Mouse (Mus musculus): ENCODE results near the gene Axl.

The Axl gene

DNA sequence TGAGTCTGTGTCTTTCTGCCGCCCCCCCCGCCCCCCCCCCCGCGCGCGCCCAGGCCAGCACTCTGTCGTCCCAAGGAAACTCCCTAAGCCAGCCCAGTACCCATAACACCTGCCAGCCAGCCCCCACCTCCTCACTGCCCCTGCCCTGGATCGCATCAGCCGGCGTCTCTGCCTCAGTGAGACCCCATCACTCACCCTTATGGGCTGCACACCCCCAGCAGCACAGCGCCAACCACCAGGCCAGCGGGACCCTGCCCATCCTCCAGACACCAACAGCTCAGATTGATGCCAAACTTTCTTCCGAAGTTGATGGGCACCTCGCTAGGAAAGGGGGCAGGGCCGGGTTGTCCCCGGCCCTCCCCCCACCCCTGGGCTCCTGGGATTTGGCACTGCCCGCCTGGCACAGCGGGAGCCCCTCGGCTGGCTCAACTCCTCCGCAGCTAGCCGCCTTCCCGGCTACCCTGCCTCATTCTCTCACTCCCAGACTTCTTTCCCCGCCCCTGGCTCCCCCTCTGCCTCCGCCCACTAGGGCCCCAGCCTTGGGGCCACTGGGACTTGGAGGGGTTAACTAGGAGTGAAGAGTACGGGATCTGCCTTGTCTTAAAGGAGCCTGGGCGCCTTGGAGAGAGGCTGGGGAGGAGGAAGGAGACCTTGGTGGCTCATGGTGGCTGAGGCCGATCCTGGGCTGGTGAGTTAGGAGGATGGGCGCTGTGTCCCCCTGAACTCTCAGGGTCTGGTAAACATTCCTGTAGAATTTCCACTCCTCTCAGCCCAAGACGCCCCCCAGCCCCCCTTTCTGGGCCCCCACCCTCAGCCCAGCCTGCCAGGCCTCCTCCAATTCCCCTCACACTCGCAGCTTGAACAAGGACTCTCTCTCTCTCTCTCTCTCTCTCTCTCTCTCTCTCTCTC, at the start of gene Axl:
Gene Axl (minus strand): TSS at position 486 of the 909 bp plus-strand sequence.
- in situ Hi-C loops (cut with MboI; ENCODE audit: low sequenced_read_pairs): no loop called here

DNA sequence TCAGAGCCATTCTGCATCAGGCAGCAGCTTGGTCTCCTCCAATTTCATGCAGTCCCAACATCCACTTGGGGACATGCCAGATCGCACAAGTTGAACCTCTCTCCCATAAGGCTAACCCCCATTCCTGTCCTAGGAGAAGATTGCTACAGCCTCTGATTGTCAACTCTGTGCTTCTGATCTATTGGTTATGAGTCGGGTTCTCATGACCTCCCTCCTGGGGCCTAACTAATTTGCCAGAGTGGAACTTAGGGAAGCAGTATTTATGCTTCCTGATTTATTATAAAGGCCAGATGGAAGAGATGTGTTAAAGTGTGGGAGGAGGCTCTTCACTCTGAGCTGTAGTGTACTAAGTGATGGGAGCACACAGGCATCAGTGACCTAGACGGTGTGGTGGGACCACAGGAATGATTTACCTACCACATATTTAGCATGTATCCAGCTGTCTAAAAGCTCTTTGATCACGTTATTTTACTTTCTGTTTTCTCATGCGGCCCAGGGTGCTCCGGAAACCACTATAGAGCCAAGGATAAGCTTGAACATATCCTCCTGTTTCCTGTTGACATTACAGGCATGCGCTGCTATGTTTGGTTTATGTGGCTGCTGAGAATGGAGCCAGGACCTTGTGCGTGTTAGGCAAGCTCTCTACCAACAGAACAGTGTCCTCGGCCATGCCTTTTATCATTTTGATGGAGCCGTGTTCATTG, 46.8 kb upstream of the Axl start:
- in situ Hi-C loops (cut with MboI; ENCODE audit: low sequenced_read_pairs): no loop called here

DNA sequence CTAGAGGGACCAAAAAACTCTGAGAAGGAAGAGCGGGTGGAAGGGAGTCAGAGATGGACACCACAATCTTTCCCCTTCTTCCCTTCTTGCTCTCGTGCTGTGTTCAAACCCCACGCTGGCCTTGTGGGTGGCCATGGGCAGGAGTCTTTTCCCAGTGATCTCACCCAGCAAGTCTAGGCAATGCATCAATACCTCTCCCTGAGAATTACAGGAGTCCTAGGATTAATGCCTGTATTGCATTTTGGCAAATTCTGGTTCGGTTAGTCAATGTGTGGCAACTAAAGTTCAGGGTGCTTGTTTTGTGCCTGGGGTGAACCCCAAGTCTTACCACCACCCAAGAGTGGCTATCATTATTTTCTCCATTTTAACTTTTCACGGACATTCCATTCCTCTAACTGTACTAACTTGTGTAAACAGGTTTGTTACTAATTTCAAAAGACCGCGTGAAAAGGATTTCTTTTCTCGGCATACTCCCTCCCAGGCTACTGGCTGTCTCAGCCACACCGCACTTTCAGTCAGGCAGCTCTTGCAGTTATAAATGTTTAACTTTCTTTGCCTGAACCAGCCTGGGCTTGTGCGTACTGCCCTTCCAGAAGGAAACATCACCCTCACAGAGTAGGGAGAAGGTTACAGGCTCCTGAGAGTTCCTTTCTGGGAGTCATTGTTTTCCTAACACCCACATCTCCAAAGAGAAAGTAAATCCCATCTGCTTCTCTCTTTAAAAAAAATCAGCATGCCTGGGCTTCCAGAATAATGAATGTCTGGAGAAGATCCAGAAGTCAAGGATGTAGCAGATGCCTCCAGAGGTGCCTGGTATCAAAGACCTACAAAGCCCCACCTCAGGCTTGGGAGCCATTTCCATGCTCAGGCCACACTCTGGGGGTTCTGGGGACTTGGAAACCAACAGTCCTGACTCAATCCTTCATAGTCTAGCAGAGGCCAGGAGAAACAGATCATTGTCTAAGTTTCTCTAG, 43.3 kb upstream of the Axl start:
- in situ Hi-C loops (cut with MboI; ENCODE audit: low sequenced_read_pairs): no loop called here

DNA sequence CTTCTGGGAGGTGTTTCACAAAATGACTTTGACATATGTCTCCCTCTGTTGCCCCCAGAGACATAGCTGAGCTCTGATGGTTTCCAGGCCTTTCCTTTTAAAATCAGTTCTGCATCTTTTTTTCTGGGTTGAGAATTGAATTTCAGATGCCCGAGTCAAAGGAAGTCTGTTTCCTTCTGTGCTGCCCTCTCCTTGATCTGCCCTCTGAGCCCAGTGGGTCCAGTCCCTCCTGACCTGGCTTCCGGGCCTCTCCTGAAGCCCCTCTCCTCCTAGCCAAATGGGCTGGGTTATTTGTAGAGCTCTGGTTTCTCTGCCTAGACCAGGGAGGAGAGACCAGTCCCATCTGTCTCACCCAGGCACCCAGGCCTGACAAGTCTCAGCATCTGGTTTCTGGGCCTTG, 41.7 kb upstream of the Axl start:
- in situ Hi-C loops (cut with MboI; ENCODE audit: low sequenced_read_pairs): no loop called here

DNA sequence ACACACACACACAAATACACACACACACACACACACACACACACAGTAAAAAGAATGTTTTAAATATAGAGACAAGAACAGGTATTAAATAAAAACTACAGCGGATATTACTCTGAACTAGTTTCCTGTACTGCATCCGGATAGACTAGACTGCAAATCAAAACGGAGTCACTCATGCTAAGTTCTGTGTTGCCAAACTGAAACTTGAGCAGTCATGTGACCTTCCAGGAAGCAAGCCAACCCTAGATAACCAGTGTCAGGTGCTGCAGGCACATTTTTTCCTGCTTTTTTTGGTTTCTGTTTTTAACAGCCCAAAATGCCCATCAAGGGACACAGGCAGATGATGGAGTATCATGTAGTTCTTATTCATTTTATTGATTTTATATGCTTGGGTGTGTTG, 38.7 kb upstream of the Axl start:
- in situ Hi-C loops (cut with MboI; ENCODE audit: low sequenced_read_pairs): no loop called here

DNA sequence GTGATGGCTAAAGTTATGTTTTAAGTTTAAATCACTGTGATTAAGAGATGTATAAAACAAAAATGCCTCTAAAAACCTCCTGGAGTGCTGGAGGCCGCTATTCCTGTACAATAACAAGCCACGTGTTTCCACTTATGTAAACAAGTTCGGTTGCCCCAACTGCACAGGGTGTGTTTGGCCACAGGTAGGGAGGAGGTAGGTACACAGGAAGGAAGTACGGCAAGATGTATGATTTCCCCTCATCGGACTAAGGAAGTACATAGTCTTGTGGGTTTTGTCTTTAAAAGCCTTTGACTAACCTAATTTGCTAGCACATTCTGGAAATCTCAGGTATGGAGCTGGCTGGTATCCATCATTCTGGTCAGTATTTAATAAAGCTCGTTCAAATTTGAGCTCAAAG, 37.5 kb upstream of the Axl start:
- in situ Hi-C loops (cut with MboI; ENCODE audit: low sequenced_read_pairs): no loop called here

DNA sequence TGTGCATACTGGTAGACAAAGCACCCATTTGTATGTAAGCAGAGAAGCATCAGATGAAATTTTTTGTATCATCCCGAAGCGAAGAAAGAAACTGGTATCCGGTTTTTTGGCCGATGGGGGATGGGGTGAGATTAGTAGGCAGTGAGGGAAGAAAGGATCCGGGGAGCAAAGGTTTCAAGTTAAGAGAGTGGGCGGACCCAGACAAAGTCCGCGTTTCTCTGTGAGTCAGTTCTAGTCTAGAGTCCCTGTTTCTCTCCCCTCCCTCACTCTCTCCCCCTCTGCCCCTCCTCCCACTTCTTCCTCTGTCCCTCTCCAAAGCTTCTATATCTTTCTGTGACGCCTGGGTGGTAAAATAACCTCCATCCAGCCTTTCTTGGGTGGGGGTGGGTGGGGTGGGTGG, 36.5 kb upstream of the Axl start:
- in situ Hi-C loops (cut with MboI; ENCODE audit: low sequenced_read_pairs): no loop called here

DNA sequence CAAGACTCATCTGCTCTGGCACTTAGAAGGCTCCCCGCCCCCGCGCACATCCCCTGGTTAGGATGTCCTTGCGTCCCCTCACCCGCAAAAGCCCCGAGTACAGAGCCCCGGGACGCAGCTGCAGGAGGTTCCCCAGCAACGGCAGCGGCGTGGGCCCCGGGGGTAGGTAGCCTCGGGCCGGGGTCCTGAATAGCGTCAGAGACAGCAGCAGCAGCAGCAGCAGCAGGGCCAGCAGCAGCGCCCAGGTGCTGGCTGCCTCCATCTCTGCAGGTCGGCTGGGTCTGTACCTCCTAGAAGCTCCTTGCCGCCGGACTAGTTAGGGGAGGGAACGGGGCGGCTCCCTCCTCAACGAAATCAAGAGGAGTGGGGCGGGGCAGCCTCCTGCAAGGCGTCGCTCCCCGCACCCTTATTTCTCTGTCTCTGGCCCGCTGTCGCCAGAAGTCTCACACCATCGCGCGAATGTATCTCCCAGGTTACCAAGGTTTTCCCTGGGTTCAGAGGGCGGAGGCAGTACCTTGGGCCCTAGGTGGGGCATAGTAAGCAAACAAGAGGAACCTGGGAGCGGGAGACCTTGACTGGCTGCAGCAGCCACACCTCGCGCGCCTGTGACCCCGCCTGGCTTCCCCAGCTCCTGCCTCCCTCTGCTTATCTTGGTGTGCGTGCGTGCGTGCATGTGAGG, 27.9 kb upstream of the Axl start, which contains the start of gene Cyp2s1:
Gene Cyp2s1 (minus strand): TSS at position 673 of the 679 bp plus-strand sequence.
- in situ Hi-C loops (cut with MboI; ENCODE audit: low sequenced_read_pairs): no loop called here

DNA sequence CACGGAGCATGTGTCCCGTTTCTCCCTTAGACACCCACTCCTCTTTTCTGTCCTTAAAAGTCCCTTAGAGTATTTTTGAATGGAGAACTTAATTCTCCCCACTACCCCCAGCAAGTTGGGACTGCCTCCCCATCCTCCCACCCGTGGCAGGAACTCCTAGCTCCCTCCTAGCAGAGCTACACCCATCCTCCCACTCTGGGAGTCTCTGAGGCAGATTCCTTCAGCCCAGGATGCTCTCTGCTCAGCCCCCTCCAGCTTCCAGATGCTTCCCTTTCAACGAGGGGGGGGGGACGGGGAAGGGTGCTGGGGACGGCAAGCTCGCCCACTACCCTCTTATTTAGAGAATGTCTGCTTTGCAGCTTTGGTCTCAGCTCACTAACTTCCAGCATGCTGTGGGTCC, 27.1 kb upstream of the Axl start:
- in situ Hi-C loops (cut with MboI; ENCODE audit: low sequenced_read_pairs): no loop called here

DNA sequence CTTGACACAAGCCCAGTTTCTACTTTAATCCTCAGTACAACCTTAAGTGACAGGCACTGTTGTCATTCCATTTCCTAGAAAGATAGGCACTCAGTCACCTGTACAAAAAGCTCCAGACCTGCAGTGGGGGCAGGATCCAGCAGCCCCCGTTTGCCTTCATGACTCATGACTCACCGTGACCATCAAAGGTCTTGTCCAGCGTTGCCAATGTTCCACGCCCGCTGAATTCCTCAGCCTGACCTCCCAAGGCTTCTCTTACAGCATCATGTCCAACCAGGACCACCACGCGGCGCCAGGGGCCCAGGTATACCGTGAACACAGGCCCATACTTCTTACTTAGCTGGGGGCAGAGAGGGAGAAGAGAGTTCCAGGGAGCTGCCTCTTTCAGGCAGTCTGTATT, 26.2 kb upstream of the Axl start:
- in situ Hi-C loops (cut with MboI; ENCODE audit: low sequenced_read_pairs): no loop called here

DNA sequence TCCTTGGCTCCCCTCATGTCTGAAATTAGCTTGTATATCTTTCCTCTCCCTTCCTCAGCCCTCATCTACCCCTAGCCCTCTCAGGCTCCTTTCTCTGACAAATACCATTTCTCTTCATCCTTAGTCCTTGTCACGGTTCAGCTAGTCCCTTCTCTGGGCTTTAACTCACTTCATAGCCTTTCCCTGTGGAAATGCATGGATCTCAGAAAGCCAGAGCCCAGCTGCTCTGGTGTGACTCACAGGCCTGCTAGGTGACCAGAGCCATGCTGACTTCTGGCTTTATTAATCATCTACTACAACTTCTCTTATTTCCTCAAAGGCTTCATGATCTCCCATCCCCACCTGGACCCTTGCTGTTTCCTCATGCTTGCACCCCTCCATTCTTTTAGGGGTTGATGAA, 23.7 kb upstream of the Axl start:
- in situ Hi-C loops (cut with MboI; ENCODE audit: low sequenced_read_pairs): no loop called here

DNA sequence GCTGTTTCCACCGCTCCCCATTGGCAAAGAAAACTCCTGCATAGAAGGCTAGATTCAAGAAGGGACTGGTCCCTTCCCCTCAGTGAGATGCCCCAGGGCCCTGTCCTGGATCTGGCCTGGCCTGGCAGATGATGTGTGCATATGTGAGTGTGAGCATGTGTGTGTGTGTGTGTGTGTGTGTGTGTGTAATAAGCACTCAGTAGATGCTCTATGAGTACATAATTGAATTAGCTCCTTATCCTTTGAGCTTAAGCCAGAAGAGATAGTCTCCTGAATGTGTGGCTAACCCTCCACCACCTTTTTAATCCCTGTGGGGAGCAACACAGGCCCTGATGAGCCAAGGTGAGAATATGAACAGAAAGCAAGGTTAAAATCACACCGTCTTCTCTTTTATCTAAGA, 23.2 kb upstream of the Axl start:
- in situ Hi-C loops (cut with MboI; ENCODE audit: low sequenced_read_pairs): no loop called here

DNA sequence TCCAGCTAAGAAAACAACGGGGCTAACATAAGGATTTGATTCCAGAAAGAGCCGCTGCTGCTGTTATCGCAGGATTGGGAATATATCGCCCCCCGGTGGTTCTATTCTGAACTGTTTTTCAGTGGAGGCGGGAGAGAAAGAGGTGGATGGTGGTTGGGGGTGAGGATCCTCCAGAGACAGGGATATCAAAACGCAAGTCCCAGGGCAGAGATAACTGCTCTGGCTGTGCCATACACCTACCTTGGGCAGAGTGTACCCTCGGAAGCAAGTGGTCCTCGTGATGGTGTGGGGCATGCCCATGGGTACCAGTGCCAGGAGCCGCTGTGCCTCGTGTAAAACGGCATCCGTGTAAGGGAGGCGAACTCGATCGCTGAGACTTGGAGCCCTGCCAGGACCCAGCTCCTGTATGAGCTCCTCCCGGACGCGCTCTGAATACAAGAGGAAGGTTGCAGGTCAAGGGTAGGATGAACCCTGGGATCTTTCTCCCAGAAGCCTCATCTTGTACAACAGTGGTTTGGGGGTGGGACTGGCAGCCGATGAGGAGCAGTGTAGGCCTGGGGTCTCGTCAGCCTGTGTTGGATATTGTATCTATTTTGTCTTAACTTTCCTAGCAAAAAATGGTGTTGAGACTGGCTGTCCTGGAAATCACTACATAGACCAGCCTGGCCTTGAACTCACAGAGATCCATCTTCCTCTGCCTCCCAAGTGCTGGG, 17.3 kb upstream of the Axl start:
- in situ Hi-C loops (cut with MboI; ENCODE audit: low sequenced_read_pairs): no loop called here

DNA sequence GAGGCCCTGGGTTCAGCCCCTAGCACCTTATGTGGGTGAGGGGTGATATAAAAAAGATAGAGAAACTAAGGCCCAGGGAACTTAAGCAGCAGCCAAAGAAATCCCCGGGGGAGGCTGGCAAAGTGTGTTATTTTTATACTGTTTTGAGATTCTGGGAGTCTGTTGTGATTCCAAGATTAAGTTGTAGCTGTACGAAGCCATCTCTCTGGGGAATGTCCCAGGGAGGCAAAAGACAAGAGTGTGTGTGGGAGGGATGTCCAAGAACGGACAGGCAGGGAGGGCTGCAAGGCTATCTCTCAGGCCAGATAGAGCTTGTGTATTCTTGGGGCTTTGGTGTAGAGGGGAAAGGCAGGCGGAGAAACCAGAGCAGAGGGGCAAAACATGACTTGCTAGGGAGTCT, 16.3 kb upstream of the Axl start:
- in situ Hi-C loops (cut with MboI; ENCODE audit: low sequenced_read_pairs): loop anchor here (5.0 kb wide), 1 partner anchor 47 kb away; no protein-coding TSS in a partner anchor

DNA sequence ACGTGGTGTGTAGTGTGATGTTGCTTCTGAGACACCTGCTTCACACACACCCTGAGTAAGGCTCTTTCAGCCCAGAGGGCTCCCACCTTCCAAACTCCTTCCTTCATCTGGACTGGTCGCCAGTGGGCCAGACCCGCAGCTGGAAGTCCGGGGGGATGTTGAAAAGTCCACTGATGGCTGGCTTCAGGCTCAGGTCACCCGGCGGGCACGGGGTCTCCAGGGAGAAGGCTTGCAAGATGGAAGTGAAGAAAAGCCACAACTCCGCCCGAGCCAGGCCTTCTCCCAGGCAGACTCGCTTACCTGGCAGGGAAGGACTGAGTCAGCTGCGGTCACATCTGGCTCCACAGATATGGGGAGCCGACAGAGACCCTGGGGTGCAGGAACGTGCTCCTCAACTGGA, 15.0 kb upstream of the Axl start:
- in situ Hi-C loops (cut with MboI; ENCODE audit: low sequenced_read_pairs): loop anchor here (5.0 kb wide), 1 partner anchor 46 kb away; no protein-coding TSS in a partner anchor

DNA sequence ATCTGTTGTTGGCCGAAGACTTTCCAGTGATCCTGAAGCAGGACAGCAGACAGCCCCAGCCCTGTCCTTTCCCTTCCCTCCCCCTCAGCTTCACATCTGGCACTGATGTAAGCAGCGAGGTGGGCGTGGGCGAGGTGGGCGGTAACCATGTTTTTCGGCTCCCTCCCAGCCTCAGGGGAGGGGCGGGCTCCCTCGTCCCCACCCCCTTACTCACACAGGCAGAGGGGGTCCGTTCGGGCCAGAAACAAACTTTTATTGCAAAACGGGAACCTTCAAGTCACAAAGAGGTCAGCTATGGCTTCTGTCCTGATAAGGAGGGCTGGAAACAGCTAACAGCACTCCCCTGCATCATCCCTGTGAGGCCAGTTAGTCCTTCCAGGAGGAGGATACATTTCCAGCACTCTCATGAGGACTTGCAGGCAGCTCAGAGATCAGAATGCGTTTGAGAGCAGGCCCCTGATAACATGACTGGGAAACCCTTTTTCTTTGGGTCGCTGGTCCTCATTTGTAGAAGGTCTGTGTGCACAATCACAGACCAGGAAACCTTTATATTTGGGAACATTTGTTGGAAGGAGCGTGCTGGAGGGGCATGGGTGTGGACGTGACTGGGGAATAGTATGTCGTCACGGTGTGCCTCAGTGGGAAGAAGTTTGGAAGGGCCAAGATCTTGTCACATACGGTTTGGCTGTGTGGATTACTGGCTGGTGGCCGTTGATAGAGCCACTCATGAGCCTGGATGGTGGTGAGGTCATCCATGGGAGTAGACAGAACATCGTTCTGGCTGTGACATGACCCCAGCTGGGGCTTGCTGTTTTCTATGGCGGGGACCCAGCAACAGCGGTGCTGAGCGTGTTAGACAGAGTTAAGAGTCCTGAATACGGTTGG, 14.0 kb upstream of the Axl start:
- in situ Hi-C loops (cut with MboI; ENCODE audit: low sequenced_read_pairs): loop anchor here (5.0 kb wide), 1 partner anchor 45 kb away; no protein-coding TSS in a partner anchor

DNA sequence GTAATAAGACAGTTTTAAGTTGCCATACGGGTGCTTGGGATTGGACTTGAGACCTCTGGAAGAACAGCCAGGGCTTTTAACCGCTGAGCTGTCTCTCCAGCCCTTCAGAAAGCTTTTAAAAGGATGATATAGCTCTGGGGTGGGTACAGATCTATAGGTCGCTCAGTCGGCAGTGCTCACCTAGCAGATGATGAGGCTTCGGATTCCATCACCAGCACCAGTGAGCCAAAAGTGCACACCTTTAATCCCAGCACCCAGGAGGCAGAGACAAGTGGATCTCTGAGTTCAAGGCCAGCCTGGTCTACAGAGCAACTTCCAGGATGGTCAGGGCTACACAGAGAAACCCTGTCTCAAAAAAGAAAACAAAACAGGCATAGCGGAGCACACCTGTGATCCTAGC, 12.5 kb upstream of the Axl start:
- in situ Hi-C loops (cut with MboI; ENCODE audit: low sequenced_read_pairs): loop anchor here (5.0 kb wide), 1 partner anchor 44 kb away; no protein-coding TSS in a partner anchor

DNA sequence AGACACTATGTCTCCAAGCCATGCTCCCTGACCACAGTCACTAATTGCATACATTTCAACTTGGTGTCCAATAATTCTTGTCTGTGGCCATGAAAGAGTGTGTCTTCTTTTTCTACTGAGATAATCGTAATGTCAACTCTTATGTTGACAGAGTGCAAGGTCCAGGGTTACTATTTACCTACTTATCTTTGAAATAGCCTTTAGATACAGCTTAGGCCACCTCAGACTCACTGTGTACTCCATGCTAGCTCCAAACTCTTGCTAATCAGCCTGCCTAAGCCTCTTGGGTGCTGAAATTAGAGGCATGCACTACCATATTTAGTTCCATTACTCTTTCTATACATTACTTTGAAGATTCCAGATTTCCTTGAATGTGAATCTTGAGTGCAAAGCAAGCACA, 10.9 kb upstream of the Axl start:
- in situ Hi-C loops (cut with MboI; ENCODE audit: low sequenced_read_pairs): no loop called here

DNA sequence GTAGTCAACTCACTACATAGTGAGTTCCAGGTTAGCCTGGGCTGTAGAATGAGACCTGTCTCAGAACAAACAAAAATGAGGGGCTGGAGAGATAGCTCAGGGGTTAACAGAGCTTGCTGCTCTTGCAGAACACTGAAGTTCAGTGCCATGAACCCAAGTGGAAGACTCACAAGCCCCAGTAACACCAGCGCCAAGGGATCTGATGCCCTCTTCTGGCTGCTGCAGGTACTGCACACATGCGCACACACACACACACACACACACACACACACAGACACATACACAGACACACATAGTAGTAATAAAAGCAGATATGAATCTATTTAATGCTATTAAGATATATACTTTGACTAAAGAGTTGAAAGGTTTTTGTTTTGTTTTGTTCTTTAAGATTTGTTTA, 10.0 kb upstream of the Axl start:
- in situ Hi-C loops (cut with MboI; ENCODE audit: low sequenced_read_pairs): no loop called here
